Mouse (Mus musculus) forebrain, embryonic 11.5 days (tissue): Measurements from ENCODE around the gene Dcaf10. TPM values are rescaled to one million over a fixed set of nuclear protein-coding genes. Genes with fewer than 3 reads are reported as not detected.
"Not testable (repeated sequence)": the region's sequence is repeated elsewhere in the genome, so short reads cannot be mapped to it uniquely, and the experiment has no call there.

Experiments used
- ATAC-seq: fragments of 200-750 bp; cut with Nextera tagmentation; replicated peaks from 2 replicates; pipeline ENCODE4 v1.8.0; 2017; ENCODE audit warnings: moderate TSS enrichment; ENCODE audit not compliant: low FRiP score
- DNase-seq: peaks from one replicate; pipeline ENCODE4 v3.0.0-alpha.2; 2017; ENCODE audit warnings: low spot score
- H3K27ac ChIP-seq: fragments of 300-500 bp; sonication (generic); 2 replicates; pipeline ENCODE4 v1.5.1; 2014; ENCODE audit warnings: low read depth, low read length
- H3K27me3 ChIP-seq: fragments of 300-500 bp; sonication (generic); 2 replicates; pipeline ENCODE4 v1.6.1; 2014; ENCODE audit warnings: mild to moderate bottlenecking, low read length, mixed read lengths; ENCODE audit not compliant: control insufficient read depth, insufficient read depth
- H3K36me3 ChIP-seq: fragments of 300-500 bp; sonication (generic); 2 replicates; pipeline ENCODE4 v1.6.1; 2014; ENCODE audit warnings: mild to moderate bottlenecking, low read length, moderate library complexity, mixed read lengths; ENCODE audit not compliant: control insufficient read depth, insufficient read depth
- H3K4me1 ChIP-seq: fragments of 300-500 bp; sonication (generic); replicated peaks from 2 replicates; pipeline ENCODE4 v1.6.1; 2014; ENCODE audit warnings: low read length, mixed read lengths; ENCODE audit not compliant: control insufficient read depth, insufficient read depth
- H3K4me2 ChIP-seq: fragments of 300-500 bp; sonication (generic); 2 replicates; pipeline ENCODE4 v1.6.1; 2014; ENCODE audit warnings: low read depth, mild to moderate bottlenecking, low read length, moderate library complexity, mixed read lengths; ENCODE audit not compliant: severe bottlenecking
- H3K4me3 ChIP-seq: fragments of 300-500 bp; sonication (generic); 2 replicates; pipeline ENCODE4 v1.5.1; 2014; ENCODE audit warnings: low read depth, low read length
- H3K9ac ChIP-seq: fragments of 300-500 bp; sonication (generic); 2 replicates; pipeline ENCODE4 v1.6.1; 2014; ENCODE audit warnings: low read length
- H3K9me3 ChIP-seq: fragments of 300-500 bp; sonication (generic); 2 replicates; pipeline ENCODE4 v1.6.1; 2016; ENCODE audit warnings: low read length, mixed read lengths; ENCODE audit not compliant: control insufficient read depth
- WGBS: fragments of 180-500 bp; shearing (Covaris S2); extraction: QIAGEN DNeasy Blood & Tissue Kit; methylation state at CpG from one replicate; pipeline ENCODE4 v1.1.7; 2014; 5-methylcytosine and 5-hydroxymethylcytosine counted together
- polyA plus RNA-seq: library from polyadenylated mRNA; unstranded; fragments of >200 nt; fragmentation: Nextera tagmentation; extraction: Ambion mirVana; gene quantifications from 2 replicates; pipeline ENCODE4 v1.2.1, GENCODE M21; 2014

The Dcaf10 gene
- polyA plus RNA-seq, 1 experiment from 2014 or later = 12.6 TPM

DNA sequence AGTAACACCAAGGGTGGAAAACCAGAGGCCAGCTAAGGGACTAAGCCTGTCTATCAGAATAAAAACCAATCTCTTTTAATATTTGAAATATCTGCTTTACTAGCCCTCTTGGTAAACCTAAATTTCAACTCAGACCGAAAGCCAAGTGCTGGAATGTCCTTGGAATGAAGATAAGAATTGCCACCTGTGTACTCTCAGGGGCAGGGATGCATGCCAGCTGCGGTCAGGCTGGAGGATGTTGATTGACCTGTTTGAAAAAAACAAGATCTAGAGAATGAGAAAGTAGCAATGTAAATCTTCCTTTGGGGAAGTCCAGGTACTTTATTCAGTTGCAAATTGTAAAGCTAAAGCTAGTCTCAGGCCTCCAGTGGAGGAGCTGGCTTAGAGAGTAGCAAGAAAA lies 40.2 kb downstream of the Dcaf10 start:
- not testable (repeated sequence) for H3K4me2 ChIP-seq, H3K27ac ChIP-seq, ATAC-seq, H3K9me3 ChIP-seq, DNase-seq, H3K4me3 ChIP-seq, H3K4me1 ChIP-seq, H3K9ac ChIP-seq, H3K27me3 ChIP-seq, H3K36me3 ChIP-seq
- WGBS = 87% methylated on average over 2 of the region's 2 CpGs

DNA sequence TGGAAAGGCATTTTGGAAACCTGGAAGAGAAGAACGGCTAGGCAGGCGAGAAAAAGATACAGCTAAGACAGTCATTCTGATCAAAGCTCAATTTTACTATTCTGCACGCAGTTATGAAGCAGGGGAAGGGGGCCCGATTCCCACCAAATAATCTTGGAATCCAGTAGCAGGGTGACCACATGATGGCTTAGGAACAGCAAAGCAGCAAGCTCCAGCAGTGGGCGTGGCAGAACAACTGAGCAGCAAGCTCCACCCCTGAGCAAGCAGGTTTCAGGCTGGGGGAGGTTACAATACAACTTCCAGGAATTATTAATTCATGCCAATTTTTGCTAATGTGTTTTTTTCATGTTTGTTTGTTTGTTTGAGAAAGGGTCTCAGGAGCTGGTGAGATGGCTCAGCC lies 45.4 kb downstream of the Dcaf10 start:
- not testable (repeated sequence) for ATAC-seq, H3K27me3 ChIP-seq, H3K4me1 ChIP-seq, DNase-seq, H3K36me3 ChIP-seq, H3K9ac ChIP-seq, H3K4me3 ChIP-seq, H3K9me3 ChIP-seq, H3K4me2 ChIP-seq, H3K27ac ChIP-seq
- 92% methylated on average over 5 of the region's 5 CpGs for WGBS

DNA sequence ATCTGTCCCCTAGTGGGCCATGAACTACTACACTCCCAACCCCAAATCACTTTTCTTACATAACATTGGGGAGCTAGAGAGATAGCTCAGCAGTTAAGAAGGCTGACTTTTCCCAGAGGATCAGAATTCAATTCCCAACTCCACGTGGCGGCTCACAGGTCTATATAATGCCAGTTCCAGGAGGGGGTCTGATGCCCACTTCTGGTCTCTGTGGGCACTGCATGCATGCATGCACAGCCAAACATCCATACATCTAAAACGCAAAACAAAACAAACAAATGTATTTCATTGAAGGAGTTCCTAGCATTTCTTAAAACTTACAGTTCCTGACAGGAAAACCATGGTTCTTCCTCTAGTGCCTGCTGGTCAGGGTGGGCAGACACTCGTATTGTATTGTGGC lies 50.2 kb downstream of the Dcaf10 start:
- H3K27me3 ChIP-seq = no peaks in the 10 kb centered on the region
- H3K4me2 ChIP-seq = no peak overlapping the region
- H3K4me3 ChIP-seq = no peak overlapping the region
- H3K36me3 ChIP-seq = no peaks in the 10 kb centered on the region
- no peak overlapping the region for H3K27ac ChIP-seq
- 72% methylated on average over 4 of the region's 4 CpGs for WGBS
- DNase-seq (no peak), ATAC-seq (no peak)
- no peaks in the 10 kb centered on the region; the same call in 1 of the 2 replicates for H3K4me1 ChIP-seq
- no peaks in the 10 kb centered on the region for H3K9me3 ChIP-seq
- H3K9ac ChIP-seq = no peak overlapping the region

DNA sequence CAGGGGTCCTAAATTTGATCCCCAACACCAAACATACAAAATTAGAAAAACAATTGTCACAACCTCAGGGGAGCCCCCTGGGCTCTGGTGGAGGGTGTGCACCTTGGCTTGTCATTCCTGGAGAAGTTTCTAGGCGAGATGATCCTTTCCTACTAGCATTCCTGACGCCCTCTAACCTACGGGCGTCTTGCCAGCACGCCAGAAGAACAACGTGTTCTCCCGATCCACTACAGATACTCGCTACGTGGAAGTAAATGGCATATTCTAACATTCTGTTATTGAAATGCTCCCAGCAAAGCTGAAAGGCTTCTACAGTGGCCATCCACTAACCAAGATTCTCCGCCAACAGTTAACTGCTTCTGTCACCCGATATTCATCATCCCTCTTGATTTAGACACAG lies 50.7 kb downstream of the Dcaf10 start:
- no peaks in the 10 kb centered on the region for H3K36me3 ChIP-seq
- no peak overlapping the region for H3K27ac ChIP-seq
- H3K9me3 ChIP-seq = no peaks in the 10 kb centered on the region
- WGBS = 81% methylated on average over 11 of the region's 11 CpGs
- DNase-seq (no peak), ATAC-seq (no peak)
- no peak overlapping the region for H3K9ac ChIP-seq
- no peaks in the 10 kb centered on the region for H3K27me3 ChIP-seq
- no peak overlapping the region for H3K4me2 ChIP-seq
- H3K4me1 ChIP-seq = no peaks in the 10 kb centered on the region; the same call in 1 of the 2 replicates
- H3K4me3 ChIP-seq = no peak overlapping the region

DNA sequence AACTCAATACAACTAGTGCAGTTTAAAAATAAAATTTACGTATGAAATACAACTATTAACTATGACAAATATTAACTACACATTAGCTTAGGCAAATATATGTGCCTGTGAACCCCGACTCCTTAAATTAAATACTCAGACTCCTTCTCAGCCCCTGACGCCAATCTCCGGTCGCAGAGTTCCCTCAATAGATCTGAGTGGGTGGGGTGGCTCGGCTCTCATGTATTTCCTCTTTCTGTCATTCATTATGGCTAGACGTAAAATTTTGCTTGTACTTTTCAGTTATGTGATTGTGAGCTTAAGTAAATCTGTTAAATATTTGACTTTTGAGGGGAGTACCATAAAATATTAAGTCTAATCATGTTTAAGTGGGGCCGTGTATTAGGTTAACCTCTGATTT lies 51.1 kb downstream of the Dcaf10 start:
- Histone ChIP-seq H3K4me2 (no peak overlapping the region), H3K4me1 (no peaks in the 10 kb centered on the region; the same call in 1 of the 2 replicates), H3K4me3 (no peak overlapping the region), H3K27ac (no peak overlapping the region), H3K27me3 (no peaks in the 10 kb centered on the region), H3K36me3 (no peaks in the 10 kb centered on the region; the same call in 1 of the 2 replicates), H3K9me3 (no peaks in the 10 kb centered on the region), H3K9ac (no peak overlapping the region)
- 87% methylated on average over 8 of the region's 8 CpGs for WGBS
- no peak for ATAC-seq
- no peak for DNase-seq

DNA sequence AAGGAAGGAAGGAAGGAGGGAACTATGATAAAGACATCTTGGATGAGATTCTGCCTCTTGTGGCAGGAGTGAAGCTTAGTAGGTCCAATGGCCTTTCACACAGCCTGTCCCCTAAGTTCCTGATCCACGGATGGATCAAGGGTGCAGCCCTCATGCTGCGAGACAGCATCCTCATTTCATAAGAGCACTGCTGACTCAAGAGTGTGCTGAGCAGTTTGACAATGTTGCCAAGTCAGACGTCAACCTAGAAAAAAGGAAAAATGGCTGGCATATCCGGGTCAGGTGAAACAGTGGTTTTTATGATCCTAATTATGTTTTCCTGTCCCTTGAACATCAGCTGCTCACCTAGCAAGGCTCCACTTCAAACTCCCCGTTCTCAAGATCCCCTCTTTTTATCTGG lies 51.8 kb downstream of the Dcaf10 start:
- WGBS = 87% methylated on average over 5 of the region's 5 CpGs
- ATAC-seq = no peak

DNA sequence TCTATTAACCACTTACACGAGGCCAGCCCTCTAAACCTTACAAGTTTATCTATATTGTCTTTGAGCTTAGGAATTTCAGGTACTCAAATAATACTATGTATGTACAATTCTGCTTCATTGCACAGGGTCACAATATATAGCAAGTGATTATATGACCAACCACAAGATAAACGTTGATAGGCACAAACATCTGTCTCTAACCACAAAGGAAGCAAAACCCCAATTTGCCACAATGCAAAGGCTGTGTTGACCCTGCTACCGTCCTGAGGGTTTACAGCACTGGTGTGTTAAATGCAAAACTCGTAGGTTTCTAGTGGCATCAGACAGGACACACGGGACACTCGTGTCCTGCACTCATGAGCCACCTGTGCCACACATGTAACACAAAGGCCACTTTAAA lies 54.3 kb downstream of the Dcaf10 start:
- H3K4me2 ChIP-seq, H3K9me3 ChIP-seq, H3K4me3 ChIP-seq, H3K27ac ChIP-seq, DNase-seq, H3K9ac ChIP-seq, H3K36me3 ChIP-seq, H3K27me3 ChIP-seq, ATAC-seq, H3K4me1 ChIP-seq: not testable (repeated sequence)
- WGBS = 87% methylated on average over 5 of the region's 6 CpGs

More for the DNA sequence above, 51.8 kb downstream of the Dcaf10 start:
- Histone ChIP-seq H3K9me3 (no peaks in the 10 kb centered on the region), H3K27ac (no peak overlapping the region), H3K9ac (no peak overlapping the region), H3K4me1 (no peaks in the 10 kb centered on the region; the same call in 1 of the 2 replicates), H3K4me2 (no peak overlapping the region), H3K4me3 (no peak overlapping the region), H3K27me3 (no peaks in the 10 kb centered on the region), H3K36me3 (peaks cover 1% of the 10 kb centered on the region; the same call in 1 of the 2 replicates)
- DNase-seq = no peak

DNA sequence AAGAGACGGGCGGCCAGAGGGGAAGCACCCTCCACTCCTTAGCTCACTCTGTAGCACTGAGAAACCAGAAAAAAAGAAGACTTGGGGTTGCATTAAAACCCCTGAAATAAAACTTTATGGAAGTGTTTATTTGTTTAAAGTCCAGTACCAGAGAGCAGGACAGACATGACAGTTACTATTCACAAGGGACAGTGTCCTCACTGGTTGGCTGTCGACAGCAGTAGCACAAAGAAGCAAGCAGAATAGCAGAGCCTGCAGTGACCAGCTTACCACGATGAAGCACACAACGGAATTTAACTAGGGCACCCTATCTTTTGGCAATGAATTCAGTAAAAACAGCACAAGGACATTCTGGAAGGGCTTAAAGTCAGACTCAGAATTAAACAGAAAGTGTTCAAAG lies 56.4 kb downstream of the Dcaf10 start:
- not testable (repeated sequence) for H3K4me1 ChIP-seq, H3K27ac ChIP-seq, H3K4me3 ChIP-seq, ATAC-seq, H3K9ac ChIP-seq, H3K9me3 ChIP-seq, H3K27me3 ChIP-seq, DNase-seq, H3K4me2 ChIP-seq
- H3K36me3 ChIP-seq = peaks cover 13% of the 10 kb centered on the region
- 88% methylated on average over 5 of the region's 5 CpGs for WGBS

DNA sequence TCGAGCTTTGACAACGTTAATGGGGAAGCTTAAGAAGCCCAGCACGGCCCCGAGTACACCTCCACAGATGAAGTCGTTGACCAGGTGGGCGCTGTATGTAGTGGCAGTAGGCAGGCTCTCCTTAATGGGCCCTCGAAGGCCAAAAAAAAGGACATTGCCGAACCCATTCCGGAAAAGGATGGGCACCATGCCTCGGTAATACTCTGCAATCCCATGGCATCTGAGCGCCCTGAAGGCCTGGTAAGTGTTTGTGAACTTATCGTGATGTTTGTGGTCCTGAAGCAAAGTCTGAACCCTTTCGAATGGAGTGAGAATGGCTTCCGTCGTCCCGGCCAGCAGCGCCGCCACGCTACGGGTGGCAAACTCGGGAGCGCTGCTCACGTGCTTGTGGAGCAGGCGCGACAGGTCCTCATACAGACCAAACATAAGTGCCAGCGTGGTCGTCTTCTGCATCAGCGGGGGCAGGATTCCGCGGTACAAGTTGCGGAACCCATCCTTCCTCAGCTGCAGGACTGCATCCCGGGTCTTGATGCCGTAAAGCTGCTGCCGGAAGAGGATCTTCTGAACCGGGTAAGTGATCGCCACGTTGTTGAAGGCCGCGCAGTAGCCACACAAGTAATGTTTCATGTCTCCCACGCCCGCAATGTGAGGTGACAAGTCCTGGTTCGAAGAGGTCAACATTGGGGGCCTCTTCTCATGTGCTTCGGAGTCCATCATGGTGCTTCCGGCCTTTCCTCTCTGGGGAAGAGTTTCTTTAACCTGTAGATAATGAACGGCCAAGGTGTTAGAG lies 57.7 kb downstream of the Dcaf10 start:
- Histone ChIP-seq H3K9ac (no peak overlapping the region), H3K36me3 (peaks cover 15% of the 10 kb centered on the region), H3K4me1 (no peaks in the 10 kb centered on the region), H3K4me3 (no peak overlapping the region), H3K27ac (no peak overlapping the region), H3K9me3 (no peaks in the 10 kb centered on the region), H3K27me3 (no peaks in the 10 kb centered on the region), H3K4me2 (no peak overlapping the region)
- ATAC-seq = no peak
- DNase-seq = no peak
- WGBS = 95% methylated on average over 45 of the region's 45 CpGs
